Mouse (Mus musculus): ENCODE measurements at regions not wholly inside any gene's neighbourhood (a gene's known extent, or its start where the extent isn't known, plus 50 kb on each side); places are given as distances from the start of the nearest gene placed in this dataset.

DNA sequence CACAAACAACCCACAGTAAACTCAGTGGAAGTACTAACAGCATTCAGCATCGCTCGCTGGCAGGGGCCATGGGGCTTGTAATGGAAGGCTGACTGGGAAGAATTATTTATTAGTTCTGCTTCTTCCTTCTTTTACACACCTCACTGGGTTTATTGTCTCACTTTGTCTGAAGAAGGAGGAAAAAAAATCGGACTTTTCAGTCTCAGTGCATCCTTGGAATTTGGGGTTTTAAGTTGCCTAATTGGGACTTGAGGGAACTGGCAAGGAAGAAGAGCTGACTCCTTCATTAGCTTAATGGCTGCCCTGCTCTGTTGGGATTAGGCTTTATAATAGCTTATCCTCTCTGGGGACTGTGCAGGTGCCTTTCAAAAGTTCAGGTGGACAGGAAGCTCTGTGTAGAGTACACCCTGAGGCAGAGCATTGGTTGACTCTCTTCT, 54.4 kb upstream of the Krr1 start:
- no peak overlapping the region for H3K9ac ChIP-seq (ENCODE audit: insufficient read depth, low read depth)
- no peak overlapping the region for H3K27ac ChIP-seq (ENCODE audit: insufficient read depth, low read depth)
- no peak overlapping the region for H3K4me2 ChIP-seq (ENCODE audit: insufficient read depth, low read depth, poor library complexity, severe bottlenecking)
- no peaks in the 10 kb centered on the region for H3K27me3 ChIP-seq (replicated peaks)
- H3K79me2 ChIP-seq (replicated peaks; ENCODE audit: control insufficient read depth, extremely low read depth, insufficient read depth, poor library complexity, severe bottlenecking) = no peaks in the 10 kb centered on the region
- no peaks in the 10 kb centered on the region for H3K9me3 ChIP-seq (replicated peaks; ENCODE audit: low read length)
- in situ Hi-C loops (cut with MboI; ENCODE audit: low pct_ligation_motif_present, low pct_unique_long_range_greater_than_20kb, low sequenced_read_pairs) = no loop called here
- dilution Hi-C loops (cut with MboI; ENCODE audit: extremely low pct_ligation_motif_present, extremely low pct_unique_long_range_greater_than_20kb, low sequenced_read_pairs) = no loop called here
- no peaks in the 10 kb centered on the region for H3K36me3 ChIP-seq (replicated peaks in 1 of 2; ENCODE audit: control insufficient read depth in 1 of 2, insufficient read depth in 1 of 2, low read length in 1 of 2)
- DNase-seq (ENCODE audit: extremely low read depth) = no peak
- H3K4me3 ChIP-seq (replicated peaks in 1 of 3; ENCODE audit: low read depth in 2 of 3, low read length in 2 of 3, poor library complexity in 1 of 3) = no peak overlapping the region
- TF ChIP-seq KAT2A (IDR thresholded peaks at IDR 0.05; ENCODE audit: insufficient replicate concordance, low read length) = no peak
- TF ChIP-seq CHD2 (IDR thresholded peaks at IDR 0.05; ENCODE audit: low read length) = no peak
- no peak for TF ChIP-seq CHD1 (IDR thresholded peaks at IDR 0.05; ENCODE audit: low read depth, low read length)
- no peak for TF ChIP-seq MAX (IDR thresholded peaks at IDR 0.05; ENCODE audit: low read length)
- TF ChIP-seq BHLHE40 (IDR thresholded peaks at IDR 0.05; ENCODE audit: low read depth, low read length) = no peak
- no peak for TF ChIP-seq IRF4 (IDR thresholded peaks at IDR 0.05; ENCODE audit: low read depth, low read length)
- TF ChIP-seq MXI1 (IDR thresholded peaks at IDR 0.05; ENCODE audit: low read depth, low read length) = no peak
- no peak for TF ChIP-seq ZKSCAN1 (IDR thresholded peaks at IDR 0.05; ENCODE audit: borderline replicate concordance, low read depth, low read length)
- no peak for TF ChIP-seq CTCF (conservative IDR thresholded peaks at IDR 0.05 in 1 of 2, IDR thresholded peaks at IDR 0.05 in 1 of 2; ENCODE audit: low read depth in 2 of 2, low read length in 2 of 2)
- no peak for TF ChIP-seq USF1 (IDR thresholded peaks at IDR 0.05; ENCODE audit: low read depth, low read length)
- no peak for TF ChIP-seq MAZ (IDR thresholded peaks at IDR 0.05; ENCODE audit: low read depth, low read length)
- H3K4me1 ChIP-seq (ENCODE audit: control insufficient read depth in 1 of 2, insufficient read depth in 2 of 2) = peaks cover 0 to 3% of the 10 kb centered on the region in 2 experiments; a peak in 1 of 4 replicates

DNA sequence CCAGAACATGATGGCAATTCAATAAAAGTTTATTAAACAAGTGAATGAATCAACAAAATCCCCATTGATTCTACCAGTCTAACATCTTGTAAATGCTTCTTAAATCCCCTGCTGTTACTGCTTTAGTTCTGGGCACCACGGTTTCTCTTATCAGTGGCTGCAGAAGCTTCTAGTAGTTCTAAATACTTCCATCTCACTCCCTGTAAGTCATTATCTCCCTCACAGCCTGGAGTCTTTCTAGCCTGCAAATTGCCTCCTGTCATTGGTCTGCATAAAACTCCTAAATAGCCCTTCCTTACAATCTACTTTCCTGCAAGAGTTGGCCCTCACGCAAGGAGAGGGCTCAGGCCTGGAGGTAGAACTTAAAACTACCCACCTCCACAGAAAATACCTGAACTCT, 53.0 kb upstream of the Krr1 start:
- H3K4me1 ChIP-seq (ENCODE audit: control insufficient read depth in 1 of 2, insufficient read depth in 2 of 2) = peaks cover 0 to 8% of the 10 kb centered on the region in 2 experiments; a peak in 1 of 4 replicates
- H3K27me3 ChIP-seq (replicated peaks) = no peaks in the 10 kb centered on the region
- no peak for TF ChIP-seq TCF12 (IDR thresholded peaks at IDR 0.05; ENCODE audit: low read depth, low read length)
- TF ChIP-seq JUND (conservative IDR thresholded peaks at IDR 0.05; ENCODE audit: low read depth, low read length) = no peak
- TF ChIP-seq TBP (conservative IDR thresholded peaks at IDR 0.05; ENCODE audit: low read depth, low read length) = no peak
- no peak for TF ChIP-seq USF2 (conservative IDR thresholded peaks at IDR 0.05; ENCODE audit: low read depth, low read length)
- no peak for TF ChIP-seq ZKSCAN1 (IDR thresholded peaks at IDR 0.05; ENCODE audit: borderline replicate concordance, low read depth, low read length)
- TF ChIP-seq USF1 (IDR thresholded peaks at IDR 0.05; ENCODE audit: low read depth, low read length) = no peak
- TF ChIP-seq POLR2AphosphoS2 (IDR thresholded peaks at IDR 0.05; ENCODE audit: low read depth, low read length) = no peak
- no peak overlapping the region for H3K27ac ChIP-seq (ENCODE audit: insufficient read depth, low read depth)
- no peak overlapping the region for H3K9ac ChIP-seq (ENCODE audit: insufficient read depth, low read depth)
- H3K4me3 ChIP-seq (replicated peaks in 1 of 3; ENCODE audit: low read depth in 2 of 3, low read length in 2 of 3, poor library complexity in 1 of 3) = no peak overlapping the region
- dilution Hi-C loops (cut with MboI; ENCODE audit: extremely low pct_ligation_motif_present, extremely low pct_unique_long_range_greater_than_20kb, low sequenced_read_pairs) (no loop called here), in situ Hi-C loops (cut with MboI; ENCODE audit: low pct_ligation_motif_present, low pct_unique_long_range_greater_than_20kb, low sequenced_read_pairs) (no loop called here)
- no peaks in the 10 kb centered on the region for H3K79me2 ChIP-seq (replicated peaks; ENCODE audit: control insufficient read depth, extremely low read depth, insufficient read depth, poor library complexity, severe bottlenecking)
- no peak overlapping the region for H3K4me2 ChIP-seq (ENCODE audit: insufficient read depth, low read depth, poor library complexity, severe bottlenecking)
- no peak for DNase-seq (ENCODE audit: extremely low read depth)
- no peaks in the 10 kb centered on the region for H3K36me3 ChIP-seq (replicated peaks in 1 of 2; ENCODE audit: control insufficient read depth in 1 of 2, insufficient read depth in 1 of 2, low read length in 1 of 2)
- H3K9me3 ChIP-seq (replicated peaks; ENCODE audit: low read length) = no peaks in the 10 kb centered on the region
